Mouse (Mus musculus) CH12.LX (cell line): ENCODE results near the gene Kctd3. TPM values are rescaled to one million over a fixed set of nuclear protein-coding genes. Genes with fewer than 3 reads are reported as not detected.

ENCODE experiments used
- DNase-seq: peaks from one replicate; pipeline ENCODE4 v3.0.0-alpha.2; 2013; ENCODE audit errors: extremely low read depth
- H3K27ac ChIP-seq: 2 replicates; pipeline ENCODE4 v1.5.1; 2012; ENCODE audit warnings: low read depth, mild to moderate bottlenecking, control low read depth, moderate library complexity; ENCODE audit not compliant: insufficient read depth
- H3K27me3 ChIP-seq: replicated peaks from 2 replicates; pipeline ENCODE3; 2012; ENCODE audit warnings: inconsistent platforms
- H3K36me3 ChIP-seq, 2 experiments: replicated peaks in 1 of 2; 2 replicates each; pipeline versions ENCODE3 to v1.6.1; 2012; ENCODE audit warnings: inconsistent platforms in 1 of 2, low read length in 1 of 2, mild to moderate bottlenecking in 1 of 2, mixed read lengths in 1 of 2, moderate library complexity in 1 of 2; ENCODE audit not compliant: control insufficient read depth in 1 of 2, insufficient read depth in 1 of 2
- H3K4me1 ChIP-seq, 2 experiments: 2 replicates each; pipeline ENCODE4 v1.6.1; 2012; ENCODE audit warnings: inconsistent platforms in 1 of 2, moderate library complexity in 1 of 2; ENCODE audit not compliant: insufficient read depth in 2 of 2, control insufficient read depth in 1 of 2
- H3K4me2 ChIP-seq: 2 replicates; pipeline ENCODE4 v1.6.1; 2012; ENCODE audit warnings: low read depth, mild to moderate bottlenecking, control low read depth; ENCODE audit not compliant: poor library complexity, insufficient read depth, severe bottlenecking
- H3K4me3 ChIP-seq, 3 experiments: fragments of 150-350 bp in 1 of 3; sonication (generic) in 1 of 3; replicated peaks in 1 of 3; 2 replicates each; pipeline versions ENCODE3 to v1.5.1; 2011 to 2012; ENCODE audit warnings: low read depth in 2 of 3, low read length in 2 of 3, mild to moderate bottlenecking in 2 of 3, moderate library complexity in 2 of 3, control low read depth in 1 of 3, improper control_type of control experiment in 1 of 3, inconsistent platforms in 1 of 3, mixed read lengths in 1 of 3; ENCODE audit not compliant: poor library complexity in 1 of 3
- H3K79me2 ChIP-seq: replicated peaks from 2 replicates; pipeline ENCODE4 v1.6.1; 2012; ENCODE audit warnings: mild to moderate bottlenecking, moderate library complexity; ENCODE audit not compliant: control insufficient read depth, poor library complexity, insufficient read depth, severe bottlenecking; ENCODE audit errors: extremely low read depth
- H3K9ac ChIP-seq: 2 replicates; pipeline ENCODE4 v1.6.1; 2012; ENCODE audit warnings: low read depth, mild to moderate bottlenecking, control low read depth, moderate library complexity; ENCODE audit not compliant: insufficient read depth
- H3K9me3 ChIP-seq: replicated peaks from 2 replicates; pipeline ENCODE3; 2012; ENCODE audit warnings: low read length, inconsistent platforms, mixed read lengths
- CHD1 ChIP-seq: IDR thresholded peaks from 2 replicates; pipeline ENCODE4 v1.6.1; 2012; ENCODE audit warnings: low read depth, low read length, improper control_type of control experiment, inconsistent platforms
- CTCF ChIP-seq, 2 experiments: IDR thresholded peaks in 1 of 2; conservative IDR thresholded peaks in 1 of 2; 2 replicates each; pipeline ENCODE4 v1.5.1; 2011 to 2012; ENCODE audit warnings: low read depth in 2 of 2, low read length in 2 of 2, improper control_type of control experiment in 1 of 2, inconsistent platforms in 1 of 2, mild to moderate bottlenecking in 1 of 2, moderate library complexity in 1 of 2
- E2F4 ChIP-seq: IDR thresholded peaks from 2 replicates; pipeline ENCODE4 v1.6.1; 2011; ENCODE audit warnings: low read depth, low read length, improper control_type of control experiment; ENCODE audit not compliant: insufficient replicate concordance
- ELF1 ChIP-seq: IDR thresholded peaks from 2 replicates; pipeline ENCODE4 v1.6.1; 2014; ENCODE audit warnings: low read depth, mild to moderate bottlenecking, inconsistent platforms, low read length, improper control_type of control experiment
- ETS1 ChIP-seq: conservative IDR thresholded peaks from 2 replicates; pipeline ENCODE4 v1.6.1; 2012; ENCODE audit warnings: low read depth, mild to moderate bottlenecking, inconsistent platforms, low read length, improper control_type of control experiment, moderate library complexity
- GABPA ChIP-seq: IDR thresholded peaks from 2 replicates; pipeline ENCODE4 v1.6.1; 2012; ENCODE audit warnings: low read depth, low read length, improper control_type of control experiment, inconsistent platforms; ENCODE audit not compliant: insufficient replicate concordance
- HCFC1 ChIP-seq: IDR thresholded peaks from 2 replicates; pipeline ENCODE4 v1.6.1; 2012; ENCODE audit warnings: low read depth, mild to moderate bottlenecking, inconsistent platforms, low read length, improper control_type of control experiment
- MAFK ChIP-seq: IDR thresholded peaks from 2 replicates; pipeline ENCODE4 v1.6.1; 2011; ENCODE audit warnings: low read length, improper control_type of control experiment; ENCODE audit not compliant: insufficient replicate concordance
- MAX ChIP-seq: IDR thresholded peaks from 2 replicates; pipeline ENCODE4 v1.6.1; 2011; ENCODE audit warnings: low read length, improper control_type of control experiment
- MAZ ChIP-seq: IDR thresholded peaks from 2 replicates; pipeline ENCODE4 v1.6.1; 2012; ENCODE audit warnings: low read depth, mild to moderate bottlenecking, inconsistent platforms, low read length, improper control_type of control experiment, moderate library complexity
- MEF2A ChIP-seq: IDR thresholded peaks from 2 replicates; pipeline ENCODE4 v1.6.1; 2014; ENCODE audit warnings: low read depth, mild to moderate bottlenecking, inconsistent platforms, low read length, improper control_type of control experiment, borderline replicate concordance
- MYC ChIP-seq: IDR thresholded peaks from 2 replicates; pipeline ENCODE4 v1.6.1; 2011; ENCODE audit warnings: low read depth, mild to moderate bottlenecking, improper control_type of control experiment, low read length
- NELFE ChIP-seq: IDR thresholded peaks from 2 replicates; pipeline ENCODE4 v1.6.1; 2011; ENCODE audit warnings: low read depth, low read length, improper control_type of control experiment
- POLR2A ChIP-seq: IDR thresholded peaks from 2 replicates; pipeline ENCODE4 v1.6.1; 2011; ENCODE audit warnings: low read depth, mild to moderate bottlenecking, improper control_type of control experiment, low read length
- RAD21 ChIP-seq: IDR thresholded peaks from 2 replicates; pipeline ENCODE4 v1.6.1; 2011; ENCODE audit warnings: low read depth, mild to moderate bottlenecking, low read length, improper control_type of control experiment, moderate library complexity
- RCOR1 ChIP-seq: conservative IDR thresholded peaks from 2 replicates; pipeline ENCODE4 v1.6.1; 2012; ENCODE audit warnings: low read depth, mild to moderate bottlenecking, inconsistent platforms, low read length, improper control_type of control experiment
- SIN3A ChIP-seq: IDR thresholded peaks from 2 replicates; pipeline ENCODE4 v1.6.1; 2012; ENCODE audit warnings: low read length, improper control_type of control experiment, inconsistent platforms
- SMC3 ChIP-seq: IDR thresholded peaks from 2 replicates; pipeline ENCODE4 v1.6.1; 2011; ENCODE audit warnings: low read depth, low read length, improper control_type of control experiment
- TBP ChIP-seq: conservative IDR thresholded peaks from 2 replicates; pipeline ENCODE4 v1.6.1; 2011; ENCODE audit warnings: low read depth, low read length, improper control_type of control experiment
- TCF12 ChIP-seq: IDR thresholded peaks from 2 replicates; pipeline ENCODE4 v1.6.1; 2014; ENCODE audit warnings: low read depth, mild to moderate bottlenecking, inconsistent platforms, low read length, improper control_type of control experiment
- UBTF ChIP-seq: IDR thresholded peaks from 2 replicates; pipeline ENCODE4 v1.6.1; 2012; ENCODE audit warnings: low read depth, mild to moderate bottlenecking, inconsistent platforms, low read length, improper control_type of control experiment, moderate library complexity
- USF2 ChIP-seq: conservative IDR thresholded peaks from 2 replicates; pipeline ENCODE4 v1.6.1; 2011; ENCODE audit warnings: low read depth, low read length, improper control_type of control experiment
- ZKSCAN1 ChIP-seq: IDR thresholded peaks from 2 replicates; pipeline ENCODE4 v1.6.1; 2012; ENCODE audit warnings: low read depth, inconsistent platforms, low read length, improper control_type of control experiment, borderline replicate concordance
- ZNF384 ChIP-seq: IDR thresholded peaks from 2 replicates; pipeline ENCODE4 v1.6.1; 2012; ENCODE audit warnings: low read depth, low read length, improper control_type of control experiment, inconsistent platforms
- dilution Hi-C: fragments of 300-500 bp; cut with MboI; formaldehyde crosslinking; loops from 2 replicates; pipeline ENCODE4 v1.14.3; 2020; ENCODE audit warnings: low sequenced_read_pairs; ENCODE audit not compliant: extremely low pct_unique_long_range_greater_than_20kb, extremely low pct_ligation_motif_present
- in situ Hi-C: fragments of 300-500 bp; cut with MboI; formaldehyde crosslinking; loops from 3 replicates; pipeline ENCODE4 v1.14.3; 2019; ENCODE audit warnings: low sequenced_read_pairs, low pct_ligation_motif_present, low pct_unique_long_range_greater_than_20kb, mixed read lengths
- polyA plus RNA-seq: library from polyadenylated mRNA; unstranded; fragments of >175 nt; gene quantifications from 2 replicates; pipeline ENCODE4 v1.2.1, GENCODE M21; 2012; ENCODE audit warnings: low read depth; ENCODE audit not compliant: insufficient read length
- total RNA-seq, 2 experiments: library from RNA; depleted of rRNA; stranded (reverse); fragments of 300-350 nt in 1 of 2; fragments of >200 nt in 1 of 2; gene quantifications; 2 replicates each; pipeline ENCODE4 v1.2.3; 2012 to 2014

The Kctd3 gene
- total and polyA plus RNA-seq, 3 experiments: 8.9 to 18.0 (median 15.4) TPM

DNA sequence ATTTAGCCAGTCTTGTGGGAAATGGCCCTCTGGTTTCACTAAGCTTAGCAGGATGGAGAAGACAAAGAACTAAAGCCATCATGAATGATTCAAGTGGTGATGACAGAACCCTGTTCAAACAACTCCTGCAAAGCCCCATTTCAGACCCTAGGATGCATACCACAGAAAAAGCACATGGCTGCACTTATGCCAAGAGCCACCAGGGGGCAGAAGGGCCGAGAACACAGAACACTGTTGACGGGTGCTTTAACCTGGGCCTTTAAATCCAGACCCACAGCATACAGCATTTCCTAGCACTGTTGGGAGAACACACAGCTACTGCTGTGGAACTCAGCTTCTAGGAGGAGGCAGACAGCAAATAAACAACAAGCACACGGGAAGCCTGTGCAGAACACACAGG, 27.6 kb downstream of the Kctd3 start:
- H3K27me3 ChIP-seq: no peaks in the 10 kb centered on the region
- TF ChIP-seq CTCF (conservative IDR thresholded peaks at IDR 0.05 in 1 of 2, IDR thresholded peaks at IDR 0.05 in 1 of 2; ENCODE audit: low read depth in 2 of 2, low read length in 2 of 2): peak; percentile 69 to 87
- no peak for TF ChIP-seq MAZ
- no peak for TF ChIP-seq MEF2A
- TF ChIP-seq SMC3: peak; percentile 38; the same call in 1 of the 2 replicates
- TF ChIP-seq ZKSCAN1: no peak
- peak; percentile 85 for TF ChIP-seq MAX
- no peak for TF ChIP-seq NELFE
- peak; percentile 18 for TF ChIP-seq RAD21
- peak; percentile 83 for TF ChIP-seq MYC
- TF ChIP-seq, all 38 proteins: peak for 5
- Histone ChIP-seq H3K4me1 (no peaks in the 10 kb centered on the region), H3K79me2 (no peaks in the 10 kb centered on the region), H3K4me3 (no peak overlapping the region), H3K27ac (no peak overlapping the region), H3K4me2 (no peak overlapping the region), H3K9me3 (no peaks in the 10 kb centered on the region), H3K36me3 (peaks cover 61 to 86% of the 10 kb centered on the region in 2 experiments), H3K9ac (no peak overlapping the region)
- dilution Hi-C loops (no loop called here), in situ Hi-C loops (no loop called here)
- peak; percentile 63 for DNase-seq

DNA sequence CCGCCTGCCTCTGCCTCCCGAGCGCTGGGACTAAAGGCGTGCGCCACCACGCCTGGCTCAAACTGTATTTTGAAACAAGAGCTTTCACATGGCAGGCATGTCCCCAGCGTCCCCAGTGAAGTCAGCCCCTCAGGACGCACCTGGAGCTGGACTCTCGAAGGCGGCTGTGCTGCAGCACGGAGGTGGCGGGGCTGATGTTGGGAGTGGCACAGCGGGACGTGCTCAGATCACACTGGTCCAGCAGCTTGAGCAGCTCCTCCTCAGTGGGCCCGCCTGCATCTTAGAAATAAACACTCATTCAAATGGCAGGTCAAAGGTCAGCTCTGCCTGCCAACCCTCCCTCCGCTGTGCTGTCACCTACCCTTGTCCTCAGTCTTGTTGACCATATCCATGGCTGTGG, 33.7 kb downstream of the Kctd3 start:
- Histone ChIP-seq H3K27ac (no peak overlapping the region), H3K27me3 (no peaks in the 10 kb centered on the region), H3K9me3 (no peaks in the 10 kb centered on the region), H3K4me1 (no peaks in the 10 kb centered on the region), H3K36me3 (peaks cover 63 to 82% of the 10 kb centered on the region in 2 experiments), H3K4me3 (no peak overlapping the region), H3K9ac (no peak overlapping the region), H3K4me2 (no peak overlapping the region), H3K79me2 (no peaks in the 10 kb centered on the region)
- DNase-seq: no peak
- TF ChIP-seq TCF12 (no peak), TBP (no peak), SIN3A (no peak), POLR2A (no peak)
- in situ Hi-C loops (no loop called here), dilution Hi-C loops (no loop called here)

DNA sequence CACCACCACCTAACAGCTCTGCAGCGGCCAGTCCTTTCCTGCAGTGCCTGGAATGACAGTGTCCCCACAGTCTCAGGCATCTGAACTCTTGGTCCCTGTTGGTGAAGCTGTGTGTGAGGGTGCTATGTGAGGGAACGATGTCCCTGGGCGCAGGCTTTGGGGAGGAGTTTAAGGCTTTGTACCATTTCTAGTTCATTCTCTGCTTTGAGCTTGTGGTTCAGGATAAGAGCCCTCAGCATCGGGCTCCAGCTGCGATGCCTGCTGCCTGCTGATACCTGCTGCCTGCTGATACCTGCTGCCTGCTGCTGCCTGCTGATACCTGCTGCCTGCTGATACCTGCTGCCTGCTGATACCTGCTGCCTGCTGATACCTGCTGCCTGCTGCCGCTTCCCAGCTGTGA, 34.6 kb downstream of the Kctd3 start:
- in situ Hi-C loops: no loop called here
- no peaks in the 10 kb centered on the region for H3K79me2 ChIP-seq

More for the DNA sequence above, 34.6 kb downstream of the Kctd3 start:
- H3K36me3 ChIP-seq: peaks cover 62 to 82% of the 10 kb centered on the region in 2 experiments
- H3K4me2 ChIP-seq: no peak overlapping the region
- dilution Hi-C loops: no loop called here
- no peaks in the 10 kb centered on the region for H3K27me3 ChIP-seq
- H3K4me1 ChIP-seq: no peaks in the 10 kb centered on the region
- H3K9ac ChIP-seq: no peak overlapping the region
- no peak overlapping the region for H3K4me3 ChIP-seq
- DNase-seq: no peak
- H3K27ac ChIP-seq: no peak overlapping the region
- no peak for TF ChIP-seq TBP
- TF ChIP-seq HCFC1: no peak
- TF ChIP-seq SIN3A: no peak
- no peak for TF ChIP-seq CTCF (conservative IDR thresholded peaks at IDR 0.05 in 1 of 2, IDR thresholded peaks at IDR 0.05 in 1 of 2; ENCODE audit: low read depth in 2 of 2, low read length in 2 of 2)
- TF ChIP-seq MEF2A: no peak
- no peak for TF ChIP-seq CHD1
- no peak for TF ChIP-seq UBTF
- TF ChIP-seq GABPA: no peak
- no peak for TF ChIP-seq SMC3
- no peak for TF ChIP-seq ELF1
- no peak for TF ChIP-seq ZNF384
- no peak for TF ChIP-seq MYC
- no peak for TF ChIP-seq USF2
- TF ChIP-seq RCOR1: no peak
- TF ChIP-seq ETS1: no peak
- TF ChIP-seq MAFK: no peak
- TF ChIP-seq E2F4: no peak
- no peaks in the 10 kb centered on the region for H3K9me3 ChIP-seq
